Mouse (Mus musculus) induced T-regulatory cell, adult 2 months (primary cell): ENCODE measurements around the gene Ssh1.

Source experiments
- DNase-seq: peaks from one replicate; pipeline ENCODE4 v3.0.0-alpha.2; 2012; ENCODE audit warnings: low read depth

Gene Ssh1

GRCm38 (mm10) chr5:113889912-113890311 lies 103.8 kb downstream of the Ssh1 start:
- DNase-seq, result no peak

- DNase-seq, result no peak
These were observed 104.3 kb downstream of the Ssh1 start for GRCm38 (mm10) chr5:113889181-113889906.

DNA sequence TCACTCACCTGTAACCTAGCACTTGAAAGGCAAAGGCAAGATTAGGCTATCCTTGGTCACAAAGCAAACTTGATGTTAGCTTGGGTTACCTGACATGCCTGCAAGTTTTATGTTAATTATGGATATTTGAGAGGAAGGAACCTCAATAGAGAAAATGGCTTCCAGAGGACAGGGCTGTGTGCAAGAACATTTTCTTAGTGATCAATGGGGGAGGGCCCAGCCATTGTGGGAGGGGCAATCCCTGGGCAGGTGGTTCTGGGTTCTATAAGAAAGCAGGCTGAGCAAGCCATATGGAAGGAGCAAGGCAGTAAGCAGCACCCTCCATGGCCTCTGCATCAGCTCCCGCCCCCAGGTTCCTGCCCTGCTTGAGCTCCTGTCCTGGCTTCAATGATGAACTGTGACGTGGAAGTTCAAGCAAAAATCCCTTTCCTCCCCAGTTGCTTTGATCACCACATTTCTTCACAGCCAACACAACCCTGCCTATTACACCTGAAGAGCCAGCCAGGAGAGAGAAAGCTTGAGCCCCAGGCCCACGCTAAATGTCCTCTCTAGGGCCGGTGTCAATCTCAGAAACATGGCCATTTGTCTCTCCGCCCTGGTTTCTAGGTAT lies 105.4 kb downstream of the Ssh1 start:
- no peak for DNase-seq

DNA sequence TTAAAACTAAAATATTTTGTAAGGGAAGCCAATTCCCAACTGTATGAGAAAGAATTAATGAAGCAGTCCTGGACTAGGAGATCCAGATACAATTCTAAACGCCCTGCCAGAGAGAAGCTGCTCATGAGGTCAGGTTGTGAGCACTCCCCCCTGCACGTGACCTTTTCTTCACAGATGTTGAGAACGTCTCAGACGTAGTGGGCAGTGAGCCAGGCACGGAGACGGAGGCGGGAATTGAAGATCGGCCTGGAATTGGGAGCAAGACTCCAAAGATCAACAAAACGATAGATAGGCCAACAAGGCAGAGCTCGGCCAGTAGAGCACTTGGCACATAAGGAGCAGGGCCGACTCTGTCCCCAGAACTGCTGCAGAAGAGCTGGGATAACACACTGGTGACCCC lies 106.6 kb downstream of the Ssh1 start:
- DNase-seq, result no peak
